Mouse (Mus musculus): ENCODE measurements around the gene Dzank1.

- TF ChIP-seq CTCF (IDR thresholded peaks at IDR 0.05; ENCODE audit: insufficient read depth, low read length), result no peak
- TF ChIP-seq POLR2A (IDR thresholded peaks at IDR 0.05; ENCODE audit: borderline replicate concordance, extremely low read depth, low read depth, low read length), result no peak
Observed at GRCm38 (mm10) chr2:144541246-144541645, 14.0 kb upstream of the Dzank1 start.
